14 mouse cellular contexts compared by ENCODE assay signal in the genomic region with DNA sequence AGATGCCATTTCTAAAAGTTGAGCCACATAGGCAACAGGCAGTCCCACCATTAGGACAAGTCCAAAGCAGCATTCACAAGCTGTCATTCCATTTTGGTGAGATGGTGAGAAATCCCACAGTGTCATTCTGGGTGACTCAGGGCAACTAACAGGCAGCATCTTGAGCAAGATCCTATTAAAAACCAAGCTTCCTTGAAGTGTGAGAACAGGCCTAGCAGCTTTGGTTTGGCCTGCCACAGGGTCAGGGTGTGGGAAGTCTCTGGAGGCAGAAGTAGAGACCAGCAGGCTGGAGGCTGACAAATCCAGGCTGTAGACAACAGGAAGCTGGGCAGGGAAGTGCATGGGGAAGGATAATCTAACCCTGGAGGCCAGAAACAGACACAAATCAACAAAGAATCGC. TPM values are rescaled to one million over a fixed set of nuclear protein-coding genes. Genes with fewer than 3 reads are reported as not detected.
DNase-seq lines count a peak whose midpoint lies in the region; ATAC-seq lines count a peak whose summit lies in the region.
"Had no signal": no experiment of that assay in that cellular context is flagged by ENCODE, and none has a peak within 500 bp of the region (broad histone marks: within the 10 kb centered on the region; RNA-seq: fewer than 3 reads in every experiment).

No protein-coding gene starts in this region.

- 54% methylated on average over 1 of the region's 1 CpGs for WGBS in heart, embryonic 10.5 days

- H3K27ac ChIP-seq in heart, embryonic 10.5 days, result no peak overlapping the region
- H3K27ac ChIP-seq: neural tube, embryonic 13.5 days; stomach, embryonic 15.5 days had no signal

- no peaks in the 10 kb centered on the region for H3K36me3 ChIP-seq in heart, embryonic 10.5 days
- H3K36me3 ChIP-seq: neural tube, embryonic 13.5 days; stomach, embryonic 15.5 days had no signal

- ATAC-seq in granulocyte monocyte progenitor cell, adult 5-6 weeks (replicated peaks; ENCODE audit: poor library complexity, severe bottlenecking), result peak; percentile 65
- ATAC-seq: intestine, postnatal 0 days had no signal

- no peak overlapping the region for H3K4me3 ChIP-seq in heart, embryonic 10.5 days
- H3K4me3 ChIP-seq: neural tube, embryonic 13.5 days; stomach, embryonic 15.5 days had no signal

- H3K9me3 ChIP-seq in heart, embryonic 10.5 days, result no peaks in the 10 kb centered on the region
- H3K9me3 ChIP-seq: neural tube, embryonic 13.5 days; stomach, embryonic 15.5 days had no signal

- DNase-seq in heart, adult 18-20 months, result peak; percentile 46 to 81
- DNase-seq in heart, embryonic 10.5 days (ENCODE audit: low spot score), result no peak
- peak; percentile 72 for DNase-seq in 416B (ENCODE audit: low read depth)
- DNase-seq in lung, postnatal 25 days (ENCODE audit: low spot score), result peak; percentile 58
- no peak for DNase-seq in layer of hippocampus, postnatal 36 days
- DNase-seq in testis, postnatal 10 days (ENCODE audit: low spot score), result no peak
- DNase-seq in ovary, postnatal 14 days (ENCODE audit: low spot score), result no peak
- DNase-seq: cerebellum, postnatal 14 days; layer of hippocampus, adult 9-11 months; right cerebral cortex, postnatal 14 days had no signal

- no peaks in the 10 kb centered on the region for H3K27me3 ChIP-seq in heart, embryonic 10.5 days (ENCODE audit: insufficient read depth, poor library complexity, severe bottlenecking)
- H3K27me3 ChIP-seq: neural tube, embryonic 13.5 days; stomach, embryonic 15.5 days had no signal

- H3K4me1 ChIP-seq in heart, embryonic 10.5 days, result no peaks in the 10 kb centered on the region
- H3K4me1 ChIP-seq: neural tube, embryonic 13.5 days; stomach, embryonic 15.5 days had no signal

RNA-seq across cellular contexts. Expression of a gene that starts 22.4 kb away (rescaled TPM):
- under 1 TPM; 0.37 to 0.87 TPM for total RNA-seq in heart, adult 18-20 months (2021)
- 2.3 and 2.9 TPM in 2 replicates for polyA plus RNA-seq in heart, embryonic 10.5 days (2016; fragmentation: Nextera tagmentation; extraction: Ambion mirVana)
- 0.68 and 1.6 TPM in 2 replicates for total RNA-seq in granulocyte monocyte progenitor cell, adult 5-6 weeks (2014; fragmentation: Nextera tagmentation)
- 3.4 and 4.5 TPM in 2 replicates for total RNA-seq in granulocyte monocyte progenitor cell, adult 5-6 weeks (2017)
- total RNA-seq in layer of hippocampus, postnatal 36 days (2021), result 1 to 10 TPM; 1.8 to 2.0 TPM

RNA-seq across cellular contexts. Expression of a gene that starts 22.7 kb away (rescaled TPM):
- total RNA-seq in heart, adult 18-20 months (2021), result 1 to 10 TPM; 7.5 to 8.8 TPM
- 9.1 and 9.2 TPM in 2 replicates for polyA plus RNA-seq in heart, embryonic 10.5 days (2016; fragmentation: Nextera tagmentation; extraction: Ambion mirVana)
- 9.0 and 12.3 TPM in 2 replicates for total RNA-seq in granulocyte monocyte progenitor cell, adult 5-6 weeks (2014; fragmentation: Nextera tagmentation)
- total RNA-seq in granulocyte monocyte progenitor cell, adult 5-6 weeks (2017), result 5.5 and 6.5 TPM in 2 replicates
- total RNA-seq in layer of hippocampus, postnatal 36 days (2021), result 10 to 100 TPM; 21.3 to 22.9 TPM

Comparison
In these comparisons a context has a peak if more than half of its experiments do, and no peak if none do; other contexts are left out.
1. DNase-seq: peak in heart, adult 18-20 months (2 of 2), 416B (single experiment) and lung, postnatal 25 days (single experiment); none in heart, embryonic 10.5 days (single experiment), layer of hippocampus, postnatal 36 days (0 of 2), testis, postnatal 10 days (single experiment) and ovary, postnatal 14 days (single experiment).